Mouse (Mus musculus) E14TG2a.4 (cell line): ENCODE measurements around the gene Nkx2-3.

Experiments used
- H3K27me3 ChIP-seq: 2 replicates; pipeline ENCODE4 v1.6.1; 2014; ENCODE audit warnings: low read length, control low read depth; ENCODE audit not compliant: insufficient read depth
- H3K36me3 ChIP-seq: 2 replicates; pipeline ENCODE4 v1.6.1; 2014; ENCODE audit warnings: low read length, control low read depth; ENCODE audit not compliant: insufficient read depth
- H3K4me1 ChIP-seq: replicated peaks from 2 replicates; pipeline ENCODE4 v1.6.1; 2014; ENCODE audit warnings: low read depth, low read length, control low read depth
- H3K4me3 ChIP-seq: replicated peaks from 2 replicates; pipeline ENCODE4 v1.5.1; 2014; ENCODE audit warnings: mild to moderate bottlenecking, low read length
- H3K9me3 ChIP-seq: 2 replicates; pipeline ENCODE4 v1.6.1; 2014; ENCODE audit warnings: low read length, control low read depth
- CTCF ChIP-seq: conservative IDR thresholded peaks from 2 replicates; pipeline ENCODE4 v1.5.1; 2014; ENCODE audit warnings: low read length
- NANOG ChIP-seq: IDR thresholded peaks from 2 replicates; pipeline ENCODE4 v1.6.1; 2014; ENCODE audit warnings: borderline replicate concordance, low read length, mixed read lengths
- POU5F1 ChIP-seq: IDR thresholded peaks from 2 replicates; pipeline ENCODE4 v1.6.1; 2014; ENCODE audit warnings: low read length, borderline replicate concordance

Gene Nkx2-3

DNA sequence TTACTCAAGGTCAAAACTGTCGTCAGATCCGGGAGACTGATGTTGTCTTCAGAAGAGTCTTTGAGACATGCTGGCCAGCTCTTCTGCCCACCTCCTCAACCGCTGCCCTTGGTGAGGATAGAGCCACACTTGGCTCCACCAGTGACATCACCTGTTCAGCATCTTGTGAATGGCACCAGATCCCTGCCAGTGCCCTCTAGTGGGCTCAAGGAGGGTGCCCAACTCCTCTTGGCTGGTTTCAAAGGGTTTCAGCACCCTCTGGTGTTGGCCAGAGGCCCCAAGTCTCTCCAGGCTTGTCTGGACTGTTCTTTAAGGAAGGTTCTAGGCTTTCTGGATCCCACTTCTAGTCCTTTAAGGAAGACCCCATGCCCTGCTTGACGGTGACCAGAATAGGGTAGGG is 11.8 kb downstream of the Nkx2-3 start:
- no peak overlapping the region for H3K4me3 ChIP-seq
- no peaks in the 10 kb centered on the region for H3K9me3 ChIP-seq
- peaks cover 44% of the 10 kb centered on the region for H3K27me3 ChIP-seq
- no peaks in the 10 kb centered on the region for H3K36me3 ChIP-seq
- peaks cover 21% of the 10 kb centered on the region for H3K4me1 ChIP-seq
- no peak for TF ChIP-seq POU5F1
- no peak for TF ChIP-seq NANOG
- peak; percentile 45 for TF ChIP-seq CTCF

DNA sequence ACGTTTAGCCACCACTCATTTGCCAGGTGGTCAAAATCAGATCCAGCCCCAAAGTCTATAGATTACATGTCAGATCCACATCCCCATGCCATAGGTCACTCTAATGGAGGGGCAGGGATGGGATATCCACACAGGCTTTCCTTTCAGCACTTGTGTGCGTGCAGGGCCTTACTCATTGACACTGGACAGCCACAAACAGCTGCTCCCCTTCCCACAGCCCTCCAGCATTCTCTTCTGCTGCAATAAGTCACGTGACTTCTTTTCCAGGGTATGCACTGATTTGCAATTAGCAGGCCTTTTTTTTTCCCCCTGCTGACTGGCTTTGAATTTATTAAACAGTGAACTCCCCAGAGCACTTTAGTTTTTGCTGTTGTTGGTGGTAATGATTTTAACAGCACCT is 14.0 kb downstream of the Nkx2-3 start:
- peaks cover 32% of the 10 kb centered on the region for H3K27me3 ChIP-seq
- H3K9me3 ChIP-seq, result no peaks in the 10 kb centered on the region
- H3K4me1 ChIP-seq, result peaks cover 21% of the 10 kb centered on the region
- TF ChIP-seq CTCF (no peak), NANOG (no peak), POU5F1 (no peak)
- H3K4me3 ChIP-seq, result no peak overlapping the region
- H3K36me3 ChIP-seq, result no peaks in the 10 kb centered on the region

DNA sequence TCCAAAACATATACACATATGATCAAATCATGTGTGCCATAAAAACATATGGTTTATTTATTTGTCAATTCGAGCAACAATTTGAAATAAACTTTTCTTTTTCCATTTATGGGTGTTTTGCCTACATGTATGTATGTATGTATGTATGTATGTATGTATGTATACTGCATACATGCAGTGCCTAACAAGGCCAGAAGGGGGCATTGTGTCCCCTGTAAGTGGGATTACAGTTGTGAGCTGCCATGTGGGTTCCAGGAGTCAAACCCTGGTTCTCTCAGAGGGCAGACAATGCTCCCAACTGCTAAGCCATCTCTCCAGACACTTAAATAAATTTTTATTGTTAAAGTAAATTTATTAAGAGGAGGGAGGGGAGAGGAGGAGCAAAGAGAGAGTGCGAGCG is 15.2 kb downstream of the Nkx2-3 start:
- H3K27me3 ChIP-seq, result peaks cover 21% of the 10 kb centered on the region
- H3K36me3 ChIP-seq, result no peaks in the 10 kb centered on the region
- TF ChIP-seq NANOG (no peak), CTCF (peak; percentile 76)
- no peak overlapping the region for H3K4me3 ChIP-seq
- peaks cover 25% of the 10 kb centered on the region for H3K4me1 ChIP-seq
- H3K9me3 ChIP-seq, result no peaks in the 10 kb centered on the region

DNA sequence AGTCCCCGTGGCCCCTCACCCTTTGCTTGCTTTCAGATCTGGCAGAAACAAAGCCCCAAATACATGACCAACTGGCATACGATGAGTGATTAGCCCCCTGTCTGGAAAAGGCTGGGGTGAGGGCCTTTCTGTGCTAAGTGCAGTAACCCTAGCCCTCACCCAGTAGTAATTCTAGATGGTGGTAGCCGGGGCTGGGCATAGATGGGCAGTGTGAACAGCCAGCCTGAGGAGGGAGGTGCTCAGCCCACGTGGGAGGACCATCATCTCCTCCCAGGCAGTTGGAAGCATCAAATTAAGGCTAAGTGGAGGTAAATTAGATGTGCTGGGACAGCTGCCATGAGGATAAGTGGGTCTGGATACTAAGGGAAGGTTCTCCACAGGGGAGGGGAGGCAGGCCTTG is 17.0 kb downstream of the Nkx2-3 start:
- Histone ChIP-seq H3K4me1 (peaks cover 28% of the 10 kb centered on the region), H3K27me3 (peaks cover 12% of the 10 kb centered on the region), H3K36me3 (no peaks in the 10 kb centered on the region), H3K4me3 (no peak overlapping the region), H3K9me3 (no peaks in the 10 kb centered on the region)
- TF ChIP-seq POU5F1 (no peak), CTCF (no peak), NANOG (no peak)

DNA sequence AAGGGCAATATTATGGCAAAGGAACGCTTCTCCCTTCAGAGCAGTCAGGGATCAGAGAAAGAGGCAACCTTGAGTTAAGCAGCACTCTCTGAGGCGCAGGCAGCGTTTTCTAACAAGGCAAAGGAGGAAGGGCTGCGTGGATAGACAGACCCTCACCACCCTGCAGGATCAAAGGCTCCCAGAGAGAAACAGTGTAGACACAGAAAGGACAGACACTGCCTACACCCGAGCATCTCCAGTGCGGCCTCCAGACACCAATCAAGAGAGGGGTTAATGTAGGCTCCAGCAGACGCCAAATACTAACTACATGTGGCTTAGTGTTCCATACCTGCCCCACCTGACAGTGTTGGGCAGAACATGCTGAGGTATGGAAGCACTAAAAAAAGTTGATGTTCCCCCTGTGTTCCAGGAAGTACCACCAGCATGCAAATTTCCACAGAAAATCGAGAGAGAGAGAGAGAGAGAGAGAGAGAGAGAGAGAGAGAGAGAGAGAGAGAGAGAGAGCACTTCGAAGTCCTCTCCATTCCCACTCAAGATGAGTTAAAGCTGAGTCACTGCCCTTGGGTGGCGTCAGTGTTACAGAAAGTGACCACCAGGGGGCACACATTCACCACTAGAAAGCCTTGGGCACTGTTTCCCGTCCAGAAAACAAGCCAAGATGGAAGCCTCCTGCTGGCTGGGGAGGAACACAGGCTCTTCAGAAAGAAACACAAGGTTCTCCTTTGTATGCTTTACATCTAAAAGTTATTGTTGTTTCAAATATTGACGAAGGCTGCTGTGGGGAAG is 18.5 kb downstream of the Nkx2-3 start:
- Histone ChIP-seq H3K36me3 (no peaks in the 10 kb centered on the region), H3K9me3 (no peaks in the 10 kb centered on the region), H3K4me3 (no peak overlapping the region), H3K27me3 (peaks cover 12% of the 10 kb centered on the region), H3K4me1 (peaks cover 24% of the 10 kb centered on the region)
- TF ChIP-seq POU5F1, result no peak
- TF ChIP-seq NANOG, result no peak
- peak; percentile 73 for TF ChIP-seq CTCF

DNA sequence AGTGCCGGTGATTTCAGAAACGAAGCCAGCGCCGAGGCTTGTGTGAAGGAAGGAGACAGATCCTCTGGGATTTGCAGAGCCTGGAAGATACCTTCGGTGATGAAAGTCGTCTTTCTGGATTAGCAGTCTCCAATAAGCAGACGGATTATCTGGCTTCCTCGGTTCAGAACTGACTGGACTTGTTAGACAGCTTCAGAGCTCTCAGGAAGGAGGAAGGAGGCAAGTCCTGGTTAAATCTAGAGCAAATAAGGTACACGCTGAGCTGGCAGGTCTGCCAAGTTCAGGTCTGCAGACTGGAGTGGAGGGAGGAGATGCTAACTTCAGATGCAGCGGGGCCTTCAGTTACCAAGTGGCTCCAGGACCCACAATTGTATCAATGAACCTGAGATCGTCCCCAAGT is 29.7 kb downstream of the Nkx2-3 start:
- no peaks in the 10 kb centered on the region for H3K36me3 ChIP-seq
- TF ChIP-seq POU5F1 (no peak), NANOG (no peak), CTCF (no peak)
- H3K4me3 ChIP-seq, result no peak overlapping the region
- H3K4me1 ChIP-seq, result peaks cover 31% of the 10 kb centered on the region
- no peaks in the 10 kb centered on the region for H3K9me3 ChIP-seq
- peaks cover 32% of the 10 kb centered on the region for H3K27me3 ChIP-seq

DNA sequence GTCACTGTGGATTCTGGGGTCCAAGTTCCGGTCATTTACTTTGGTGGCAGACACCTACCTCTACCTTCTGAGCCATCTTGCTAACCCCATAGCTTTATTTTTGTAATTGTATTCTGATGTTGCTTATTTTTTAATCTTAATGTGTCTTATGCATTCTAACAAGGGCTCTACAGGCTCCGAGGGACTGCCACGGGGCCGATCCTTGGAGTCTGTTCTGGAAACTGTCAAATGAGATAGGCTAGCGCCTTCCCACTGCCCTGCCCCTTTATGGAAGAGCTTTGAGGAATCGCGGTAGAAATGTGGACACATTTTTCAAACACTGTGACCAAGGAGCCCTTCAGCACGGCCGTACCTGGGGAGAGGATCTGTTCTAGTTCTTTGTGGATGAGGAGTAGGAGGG is 30.7 kb downstream of the Nkx2-3 start:
- TF ChIP-seq POU5F1 (no peak), CTCF (no peak), NANOG (no peak)
- Histone ChIP-seq H3K4me3 (no peak overlapping the region), H3K36me3 (no peaks in the 10 kb centered on the region), H3K27me3 (peaks cover 32% of the 10 kb centered on the region), H3K4me1 (peaks cover 34% of the 10 kb centered on the region), H3K9me3 (no peaks in the 10 kb centered on the region)

DNA sequence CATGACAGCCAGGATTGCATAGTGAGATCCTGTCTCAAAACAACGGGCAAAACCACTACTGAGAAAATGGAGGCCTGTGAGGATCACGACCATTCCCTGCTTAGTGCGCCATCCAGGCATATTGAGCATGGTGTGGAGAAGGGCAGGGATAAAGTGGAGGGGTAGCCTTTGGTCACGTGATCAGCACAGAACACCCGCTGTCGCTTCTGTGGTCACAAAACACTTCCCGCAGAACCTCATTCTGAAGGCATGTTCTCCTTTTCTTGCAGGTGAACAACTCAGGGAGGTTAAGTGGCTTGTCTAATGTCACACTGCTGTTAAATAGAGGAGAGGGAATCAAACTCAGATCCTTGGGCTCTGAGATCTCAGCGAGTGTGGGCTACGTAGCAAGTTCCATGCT is 33.4 kb downstream of the Nkx2-3 start:
- Histone ChIP-seq H3K4me1 (peaks cover 34% of the 10 kb centered on the region), H3K36me3 (no peaks in the 10 kb centered on the region), H3K9me3 (no peaks in the 10 kb centered on the region), H3K27me3 (peaks cover 14% of the 10 kb centered on the region), H3K4me3 (no peak overlapping the region)
- TF ChIP-seq NANOG (no peak), POU5F1 (no peak), CTCF (no peak)

DNA sequence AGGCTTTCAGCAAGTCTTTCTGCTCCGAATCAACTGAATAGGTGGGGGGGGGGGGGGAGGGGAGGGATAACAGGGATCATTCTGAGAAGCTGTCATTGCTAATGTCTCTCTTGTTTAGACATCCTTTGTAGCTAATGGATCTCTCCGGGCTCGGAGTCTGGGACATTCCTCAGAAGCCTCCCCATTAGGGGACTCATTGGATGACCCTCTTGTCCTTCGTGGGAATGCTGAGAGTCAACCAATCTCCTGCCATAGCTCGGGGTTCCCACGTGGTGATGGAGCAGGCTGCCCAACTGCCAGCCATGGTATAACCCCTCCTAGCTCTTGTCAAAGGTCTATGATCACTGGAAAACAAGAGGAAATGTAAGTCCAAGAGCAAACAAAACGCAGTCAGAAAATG is 34.7 kb downstream of the Nkx2-3 start:
- no peaks in the 10 kb centered on the region for H3K9me3 ChIP-seq
- no peaks in the 10 kb centered on the region for H3K36me3 ChIP-seq
- TF ChIP-seq NANOG (no peak), CTCF (no peak), POU5F1 (no peak)
- H3K27me3 ChIP-seq, result peaks cover 2% of the 10 kb centered on the region; the same call in 1 of the 2 replicates
- peaks cover 29% of the 10 kb centered on the region for H3K4me1 ChIP-seq
- H3K4me3 ChIP-seq, result no peak overlapping the region
